Mouse (Mus musculus) mammary gland, adult 2 months (tissue): ENCODE measurements around the gene Lcn2. TPM values are rescaled to one million over a fixed set of nuclear protein-coding genes. Genes with fewer than 3 reads are reported as not detected.

Source experiments
- polyA plus RNA-seq: library from polyadenylated mRNA; depleted of rRNA; stranded (reverse); fragments of >200 nt; gene quantifications from 2 replicates; pipeline ENCODE4 v1.2.3, GENCODE M21; 2012; ENCODE audit warnings: low replicate concordance; rRNA removed

Lcn2 gene
- 199 and 205 TPM in 2 replicates for polyA plus RNA-seq

GRCm38 (mm10) chr2:32387706-32388490 lies at the start of gene Lcn2:
TSS of gene Lcn2 (minus strand) at chr2:32388252.

GRCm38 (mm10) chr2:32395484-32395945 lies 7.5 kb upstream of the Lcn2 start, which contains the start of gene Ptges2:
TSS of gene Ptges2 (plus strand) at chr2:32395896.

GRCm38 (mm10) chr2:32381775-32382223 lies 6.3 kb downstream of the Lcn2 start, which contains the start of gene 1110008P14Rik:
TSS of gene 1110008P14Rik (minus strand) at chr2:32381938.

GRCm38 (mm10) chr2:32353007-32353542 lies 35.0 kb downstream of the Lcn2 start, which contains the start of gene Dnm1:
TSS of gene Dnm1 (minus strand) at chr2:32353338.

GRCm38 (mm10) chr2:32352151-32353006 lies 35.7 kb downstream of the Lcn2 start, which contains the start of gene Ciz1:
TSS of gene Ciz1 (plus strand) at chr2:32352327.

Other genes starting within 250 kb of the Lcn2 start
- 48.9 and 76.3 TPM in 2 replicates for gene Prrc2b, start 237.2 kb downstream of the Lcn2 start, polyA plus RNA-seq
- gene Pomt1, start 151.7 kb downstream of the Lcn2 start, polyA plus RNA-seq: 42.2 and 44.4 TPM in 2 replicates
- 223 and 258 TPM in 2 replicates for gene Uck1, start 128.1 kb downstream of the Lcn2 start, polyA plus RNA-seq
- gene Golga2, start 100.9 kb downstream of the Lcn2 start, polyA plus RNA-seq: 30.7 and 36.5 TPM in 2 replicates
- gene Swi5, start 100.2 kb downstream of the Lcn2 start, polyA plus RNA-seq: 142 and 186 TPM in 2 replicates
- 264 and 330 TPM in 2 replicates for gene Ciz1, start 35.9 kb downstream of the Lcn2 start, polyA plus RNA-seq
- 120 and 279 TPM in 2 replicates for gene Dnm1, start 34.9 kb downstream of the Lcn2 start, polyA plus RNA-seq
- gene 1110008P14Rik, start 6.3 kb downstream of the Lcn2 start, polyA plus RNA-seq: 333 and 396 TPM in 2 replicates
- 34.1 and 62.0 TPM in 2 replicates for gene Ptges2, start 7.6 kb upstream of the Lcn2 start, polyA plus RNA-seq
- 6.2 and 7.5 TPM in 2 replicates for gene Naif1, start 62.2 kb upstream of the Lcn2 start, polyA plus RNA-seq
- gene Slc25a25, start 63.2 kb upstream of the Lcn2 start, polyA plus RNA-seq: 24.3 and 27.5 TPM in 2 replicates
- gene Fam102a, start 147.1 kb upstream of the Lcn2 start, polyA plus RNA-seq: 32.3 and 66.9 TPM in 2 replicates
- 127 and 170 TPM in 2 replicates for gene Dpm2, start 182.6 kb upstream of the Lcn2 start, polyA plus RNA-seq
- gene Pip5kl1, start 186.5 kb upstream of the Lcn2 start, polyA plus RNA-seq: 0.20 TPM in 1 of 2 replicates, not detected in the other
- gene 9430097D07Rik, start 187.4 kb upstream of the Lcn2 start, polyA plus RNA-seq: not detected in 2 replicates
- 28.7 and 39.7 TPM in 2 replicates for gene St6galnac4, start 198.8 kb upstream of the Lcn2 start, polyA plus RNA-seq
- 69.1 and 77.3 TPM in 2 replicates for gene St6galnac6, start 211.5 kb upstream of the Lcn2 start, polyA plus RNA-seq
- gene Ak1, start 233.5 kb upstream of the Lcn2 start, polyA plus RNA-seq: 13.3 and 257 TPM in 2 replicates